Mouse (Mus musculus) lung, postnatal 0 days (tissue): ENCODE data around the gene Bcdin3d. TPM values are rescaled to one million over a fixed set of nuclear protein-coding genes. Genes with fewer than 3 reads are reported as not detected.

Experiments
- ATAC-seq: fragments of 200-750 bp; cut with Nextera tagmentation; 2 replicates; pipeline ENCODE4 v1.8.0; 2017; ENCODE audit warnings: moderate library complexity
- DNase-seq: peaks from one replicate; pipeline ENCODE4 v3.0.0-alpha.2; 2016; ENCODE audit warnings: low spot score
- H3K27ac ChIP-seq: fragments of 300-500 bp; sonication (generic); 2 replicates; pipeline ENCODE4 v1.5.1; 2014; ENCODE audit warnings: antibody characterized with exemption, mild to moderate bottlenecking, low read length, mixed read lengths
- H3K27me3 ChIP-seq: fragments of 300-500 bp; sonication (generic); replicated peaks from 2 replicates; pipeline ENCODE4 v1.6.1; 2014; ENCODE audit warnings: low read length, mixed read lengths; ENCODE audit not compliant: insufficient read depth
- H3K36me3 ChIP-seq: fragments of 300-500 bp; sonication (generic); 2 replicates; pipeline ENCODE4 v1.6.1; 2014; ENCODE audit warnings: low read length, mixed read lengths; ENCODE audit not compliant: insufficient read depth
- H3K4me1 ChIP-seq: fragments of 300-500 bp; sonication (generic); 2 replicates; pipeline ENCODE4 v1.6.1; 2014; ENCODE audit warnings: antibody characterized with exemption, low read depth, low read length, mixed read lengths; ENCODE audit not compliant: insufficient read depth
- H3K4me2 ChIP-seq: fragments of 300-500 bp; sonication (generic); replicated peaks from 2 replicates; pipeline ENCODE4 v1.6.1; 2014; ENCODE audit warnings: low read depth, mild to moderate bottlenecking, low read length, moderate library complexity, mixed read lengths
- H3K4me3 ChIP-seq: fragments of 300-500 bp; sonication (generic); 2 replicates; pipeline ENCODE4 v1.5.1; 2014; ENCODE audit warnings: low read depth, low read length
- H3K9ac ChIP-seq: fragments of 300-500 bp; sonication (generic); replicated peaks from 2 replicates; pipeline ENCODE4 v1.6.1; 2014; ENCODE audit warnings: low read depth, mild to moderate bottlenecking
- H3K9me3 ChIP-seq: fragments of 300-500 bp; sonication (generic); 2 replicates; pipeline ENCODE4 v1.6.1; 2016; ENCODE audit warnings: low read length, mixed read lengths
- CTCF ChIP-seq: IDR thresholded peaks from 2 replicates; pipeline ENCODE4 v1.5.1; 2016; ENCODE audit warnings: antibody characterized with exemption, mild to moderate bottlenecking
- EP300 ChIP-seq: IDR thresholded peaks from 2 replicates; pipeline ENCODE4 v1.6.1; 2016; ENCODE audit warnings: antibody characterized with exemption, mild to moderate bottlenecking, control low read depth
- WGBS: fragments of 180-500 bp; shearing (Covaris S2); extraction: QIAGEN DNeasy Blood & Tissue Kit; methylation state at CpG from one replicate; pipeline ENCODE4 v1.1.7; 2014; 5-methylcytosine and 5-hydroxymethylcytosine counted together
- polyA plus RNA-seq: library from polyadenylated mRNA; unstranded; fragments of >200 nt; fragmentation: Nextera tagmentation; extraction: Ambion mirVana; gene quantifications from 2 replicates; pipeline ENCODE4 v1.2.1, GENCODE M21; 2015

The Bcdin3d gene
- polyA plus RNA-seq, 1 experiment from 2014 or later, result 11.5 TPM

DNA sequence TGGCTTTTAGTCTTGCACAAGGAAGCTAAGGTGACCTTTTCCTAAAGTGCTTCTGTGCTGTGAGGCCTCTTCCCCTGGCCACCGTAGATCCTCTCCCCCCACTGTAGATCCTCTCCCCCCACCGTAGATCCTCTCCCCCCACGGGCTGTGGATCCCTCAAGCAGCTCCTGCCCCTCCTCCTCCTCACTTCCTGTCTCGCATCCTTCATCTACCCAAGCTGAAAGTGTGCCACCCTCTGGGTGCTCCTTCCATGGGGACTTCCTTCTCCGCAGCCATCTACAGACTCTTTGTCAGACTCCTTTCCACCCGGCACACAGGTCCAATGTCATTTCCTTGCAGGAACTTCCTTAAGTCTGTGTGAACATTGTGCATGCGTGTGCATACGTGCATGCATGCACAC, 44.1 kb downstream of the Bcdin3d start:
- peaks cover 8% of the 10 kb centered on the region for H3K36me3 ChIP-seq
- ATAC-seq (no peak), DNase-seq (no peak)
- H3K4me1 ChIP-seq, result 0 out of 2 replicates have a peak, but pooled peaks cover 3% of the 10 kb centered on the region
- no peak overlapping the region for H3K4me3 ChIP-seq
- WGBS, result 52% methylated on average over 8 of the region's 8 CpGs
- no peak for TF ChIP-seq EP300
- TF ChIP-seq CTCF, result no peak
- no peak overlapping the region for H3K27ac ChIP-seq
- no peak overlapping the region for H3K9ac ChIP-seq
- H3K27me3 ChIP-seq, result no peaks in the 10 kb centered on the region
- H3K4me2 ChIP-seq, result no peak overlapping the region
- no peaks in the 10 kb centered on the region for H3K9me3 ChIP-seq

DNA sequence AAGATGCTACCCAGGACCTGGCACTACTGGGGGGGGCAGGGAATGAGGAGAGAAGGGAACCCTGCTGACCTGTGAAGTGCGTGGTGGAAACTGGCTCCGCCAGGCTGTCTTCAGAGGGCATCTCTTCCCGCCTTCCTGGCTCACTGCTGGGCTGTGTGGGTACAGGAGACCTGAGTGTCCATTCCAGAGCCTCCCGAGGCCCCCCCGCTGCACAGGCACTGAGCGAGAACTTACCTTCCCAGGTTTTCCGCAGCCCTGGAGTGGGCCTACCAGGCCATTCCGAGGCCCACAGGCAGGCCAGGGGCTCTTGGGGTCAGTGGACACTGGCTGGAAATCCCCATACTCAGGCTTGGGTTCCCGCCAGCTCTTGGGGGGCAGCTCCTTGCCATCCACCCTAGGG, 50.6 kb downstream of the Bcdin3d start:
- peaks cover 16% of the 10 kb centered on the region; the same call in 1 of the 2 replicates for H3K36me3 ChIP-seq
- H3K4me3 ChIP-seq, result no peak overlapping the region
- peaks cover 11% of the 10 kb centered on the region for H3K4me1 ChIP-seq
- H3K27ac ChIP-seq, result no peak overlapping the region
- H3K9ac ChIP-seq, result no peak overlapping the region
- ATAC-seq, result no peak
- no peak for DNase-seq
- no peak overlapping the region for H3K4me2 ChIP-seq
- H3K9me3 ChIP-seq, result no peaks in the 10 kb centered on the region
- TF ChIP-seq EP300 (no peak), CTCF (no peak)
- 90% methylated on average over 9 of the region's 9 CpGs for WGBS
- no peaks in the 10 kb centered on the region for H3K27me3 ChIP-seq

DNA sequence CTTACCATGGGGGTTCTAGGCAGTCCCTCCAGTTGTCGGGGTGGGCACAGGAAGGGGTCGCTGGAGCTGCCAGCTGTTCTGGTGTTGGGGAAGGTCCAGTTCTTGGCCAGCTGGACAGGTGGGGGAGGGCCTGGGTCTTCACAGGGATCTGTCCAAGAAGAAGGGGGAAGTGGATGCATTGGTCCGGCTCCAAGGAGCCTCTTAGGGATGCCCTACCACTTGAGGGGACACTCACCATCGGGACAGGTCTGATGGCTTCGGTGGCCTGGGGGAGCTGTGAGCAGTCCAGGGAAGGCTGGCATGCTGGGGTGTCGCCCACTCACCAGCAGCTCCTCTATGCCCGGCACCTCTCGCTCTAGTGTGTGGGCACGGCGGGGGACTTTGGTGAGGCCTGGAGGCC, 51.4 kb downstream of the Bcdin3d start:
- H3K4me2 ChIP-seq, result no peak overlapping the region
- peaks cover 16% of the 10 kb centered on the region; the same call in 1 of the 2 replicates for H3K36me3 ChIP-seq
- no peak overlapping the region for H3K9ac ChIP-seq
- H3K9me3 ChIP-seq, result no peaks in the 10 kb centered on the region
- TF ChIP-seq CTCF (no peak), EP300 (no peak)
- WGBS, result 84% methylated on average over 10 of the region's 10 CpGs
- no peaks in the 10 kb centered on the region for H3K27me3 ChIP-seq
- no peak overlapping the region for H3K27ac ChIP-seq
- DNase-seq (no peak), ATAC-seq (no peak)
- no peak overlapping the region for H3K4me3 ChIP-seq
- peaks cover 11% of the 10 kb centered on the region for H3K4me1 ChIP-seq

- Histone ChIP-seq H3K9ac (no peak overlapping the region), H3K9me3 (no peaks in the 10 kb centered on the region), H3K36me3 (peaks cover 16% of the 10 kb centered on the region; the same call in 1 of the 2 replicates), H3K4me3 (no peak overlapping the region), H3K4me1 (peaks cover 11% of the 10 kb centered on the region), H3K27ac (no peak overlapping the region), H3K27me3 (no peaks in the 10 kb centered on the region), H3K4me2 (no peak overlapping the region)
- 91% methylated on average over 23 of the region's 23 CpGs for WGBS
- TF ChIP-seq CTCF (peak; percentile 29; the same call in 1 of the 2 replicates), EP300 (no peak)
- no peak for DNase-seq
- no peak for ATAC-seq
Observed at GRCm38 (mm10) chr15:99422551-99422950, 52.0 kb downstream of the Bcdin3d start.

GRCm38 (mm10) chr15:99421676-99422075, 52.9 kb downstream of the Bcdin3d start:
- Histone ChIP-seq H3K27me3 (no peaks in the 10 kb centered on the region), H3K4me1 (peaks cover 11% of the 10 kb centered on the region), H3K9ac (no peak overlapping the region), H3K27ac (peak overlapping the region; percentile 94), H3K9me3 (no peaks in the 10 kb centered on the region), H3K36me3 (0 out of 2 replicates have a peak, but pooled peaks cover 8% of the 10 kb centered on the region), H3K4me3 (no peak overlapping the region), H3K4me2 (no peak overlapping the region)
- ATAC-seq (no peak), DNase-seq (no peak)
- 75% methylated on average over 8 of the region's 8 CpGs for WGBS
- TF ChIP-seq CTCF (no peak), EP300 (no peak)

DNA sequence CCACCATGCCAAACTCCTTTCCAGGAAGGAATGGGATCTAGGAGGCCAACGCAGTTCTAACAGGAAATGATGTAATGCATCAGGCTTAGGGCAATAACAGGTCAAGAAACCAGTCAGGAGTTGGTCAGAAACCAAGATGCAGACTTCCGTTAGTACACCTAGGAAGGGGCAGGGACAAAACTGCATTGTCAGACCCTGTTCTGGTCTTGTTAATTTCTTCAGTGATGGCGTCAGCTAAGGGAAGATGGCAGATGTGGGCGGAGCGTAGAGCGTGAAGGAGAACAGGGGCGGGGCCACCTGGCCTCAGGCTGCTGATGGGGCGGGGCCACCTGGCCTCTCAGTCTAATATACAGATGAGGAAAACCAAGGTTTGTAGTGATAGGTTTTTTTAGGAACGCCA, 53.4 kb downstream of the Bcdin3d start:
- Histone ChIP-seq H3K9ac (no peak overlapping the region), H3K4me2 (peak overlapping the region; percentile 45; the same call in 1 of the 2 replicates), H3K36me3 (0 out of 2 replicates have a peak, but pooled peaks cover 8% of the 10 kb centered on the region), H3K9me3 (no peaks in the 10 kb centered on the region), H3K27me3 (no peaks in the 10 kb centered on the region), H3K4me3 (no peak overlapping the region), H3K4me1 (peaks cover 11% of the 10 kb centered on the region), H3K27ac (peak overlapping the region; percentile 94)
- WGBS, result 54% methylated on average over 9 of the region's 9 CpGs
- DNase-seq, result peak; percentile 85
- TF ChIP-seq EP300 (no peak), CTCF (no peak)
- peak; percentile 59 for ATAC-seq
